Mouse (Mus musculus) E14TG2a.4 (cell line): ENCODE data around the gene Mapt.

Experiments used
- CTCF ChIP-seq: conservative IDR thresholded peaks from 2 replicates; pipeline ENCODE4 v1.5.1; 2014; ENCODE audit warnings: low read length
- NANOG ChIP-seq: IDR thresholded peaks from 2 replicates; pipeline ENCODE4 v1.6.1; 2014; ENCODE audit warnings: borderline replicate concordance, low read length, mixed read lengths
- POU5F1 ChIP-seq: IDR thresholded peaks from 2 replicates; pipeline ENCODE4 v1.6.1; 2014; ENCODE audit warnings: low read length, borderline replicate concordance

- no peak for TF ChIP-seq CTCF
- no peak for TF ChIP-seq POU5F1
- no peak for TF ChIP-seq NANOG
Measured at GRCm38 (mm10) chr11:104267380-104267779, 36.2 kb downstream of the Mapt start.
